Mouse (Mus musculus) intestine, embryonic 16.5 days (tissue): ENCODE data around the gene Eif2b4. TPM values are rescaled to one million over a fixed set of nuclear protein-coding genes. Genes with fewer than 3 reads are reported as not detected.
"Not testable (repeated sequence)": the region's sequence is repeated elsewhere in the genome, so short reads cannot be mapped to it uniquely, and the experiment has no call there.

ENCODE experiments used
- ATAC-seq: fragments of 200-750 bp; cut with Nextera tagmentation; 2 replicates; pipeline ENCODE4 v1.8.0; 2017; ENCODE audit warnings: moderate TSS enrichment, moderate library complexity
- H3K27ac ChIP-seq: fragments of 300-500 bp; sonication (generic); 2 replicates; pipeline ENCODE4 v1.5.1; 2014; ENCODE audit warnings: mild to moderate bottlenecking, low read length
- H3K27me3 ChIP-seq: fragments of 300-500 bp; sonication (generic); replicated peaks from 2 replicates; pipeline ENCODE4 v1.6.1; 2014; ENCODE audit warnings: low read length, control low read depth, mixed read lengths; ENCODE audit not compliant: control insufficient read depth, insufficient read depth
- H3K36me3 ChIP-seq: fragments of 300-500 bp; sonication (generic); 2 replicates; pipeline ENCODE4 v1.6.1; 2014; ENCODE audit warnings: low read length, control low read depth; ENCODE audit not compliant: control insufficient read depth, insufficient read depth
- H3K4me1 ChIP-seq: fragments of 300-500 bp; sonication (generic); 2 replicates; pipeline ENCODE4 v1.6.1; 2014; ENCODE audit warnings: low read length, control low read depth, mixed read lengths; ENCODE audit not compliant: control insufficient read depth, insufficient read depth
- H3K4me2 ChIP-seq: fragments of 300-500 bp; sonication (generic); 2 replicates; pipeline ENCODE4 v1.6.1; 2014; ENCODE audit warnings: low read depth, low read length, control low read depth
- H3K4me3 ChIP-seq: fragments of 300-500 bp; sonication (generic); 2 replicates; pipeline ENCODE4 v1.5.1; 2014; ENCODE audit warnings: mild to moderate bottlenecking, low read length
- H3K9ac ChIP-seq: fragments of 300-500 bp; sonication (generic); 2 replicates; pipeline ENCODE4 v1.6.1; 2014; ENCODE audit warnings: low read depth, low read length
- H3K9me3 ChIP-seq: fragments of 300-500 bp; sonication (generic); 2 replicates; pipeline ENCODE4 v1.6.1; 2016; ENCODE audit warnings: low read length, control low read depth; ENCODE audit not compliant: control insufficient read depth
- WGBS: fragments of 180-500 bp; shearing (Covaris S2); extraction: QIAGEN DNeasy Blood & Tissue Kit; methylation state at CpG from one replicate; pipeline ENCODE4 v1.1.7; 2014; 5-methylcytosine and 5-hydroxymethylcytosine counted together
- polyA plus RNA-seq: library from polyadenylated mRNA; unstranded; fragments of >200 nt; fragmentation: Nextera tagmentation; extraction: Ambion mirVana; gene quantifications from 2 replicates; pipeline ENCODE4 v1.2.1, GENCODE M21; 2015

Gene Eif2b4
- polyA plus RNA-seq, 1 experiment from 2014 or later, result 67.1 TPM

DNA sequence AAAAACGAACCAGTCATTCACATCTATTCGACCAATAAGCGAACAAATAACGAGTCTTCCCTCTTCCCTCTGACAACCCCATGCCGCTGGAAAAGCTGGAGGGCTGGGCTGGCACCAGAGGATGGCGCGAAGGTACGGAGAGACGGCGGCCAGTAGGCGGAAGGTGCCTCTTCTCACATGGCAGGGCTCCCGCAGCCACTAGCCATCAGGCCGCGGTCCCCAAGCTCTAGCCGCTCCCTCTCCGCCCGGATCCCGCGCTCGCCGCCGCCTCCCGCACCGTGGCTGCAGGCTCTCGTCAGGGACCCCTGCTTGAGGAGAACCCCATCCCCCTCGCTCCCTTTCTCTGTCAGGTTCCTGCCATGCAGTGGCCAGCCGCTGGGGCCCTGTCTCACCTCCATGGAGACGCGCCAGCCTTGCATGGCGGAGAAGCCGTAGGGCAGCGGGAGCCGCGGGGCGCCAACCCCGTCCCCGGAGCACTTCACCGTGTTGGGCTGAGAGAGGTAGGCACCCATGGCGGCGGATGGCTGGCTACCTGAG is 26.7 kb upstream of the Eif2b4 start:
- Histone ChIP-seq H3K9ac (peak overlapping the region; percentile 82), H3K4me2 (peak overlapping the region; percentile 63), H3K36me3 (no peaks in the 10 kb centered on the region), H3K27me3 (no peaks in the 10 kb centered on the region), H3K4me1 (peaks cover 10% of the 10 kb centered on the region), H3K9me3 (no peaks in the 10 kb centered on the region), H3K4me3 (peak overlapping the region; percentile 76), H3K27ac (peak overlapping the region; percentile 81)
- WGBS, result 0% methylated on average over 40 of the region's 40 CpGs
- peak; percentile 78 for ATAC-seq

DNA sequence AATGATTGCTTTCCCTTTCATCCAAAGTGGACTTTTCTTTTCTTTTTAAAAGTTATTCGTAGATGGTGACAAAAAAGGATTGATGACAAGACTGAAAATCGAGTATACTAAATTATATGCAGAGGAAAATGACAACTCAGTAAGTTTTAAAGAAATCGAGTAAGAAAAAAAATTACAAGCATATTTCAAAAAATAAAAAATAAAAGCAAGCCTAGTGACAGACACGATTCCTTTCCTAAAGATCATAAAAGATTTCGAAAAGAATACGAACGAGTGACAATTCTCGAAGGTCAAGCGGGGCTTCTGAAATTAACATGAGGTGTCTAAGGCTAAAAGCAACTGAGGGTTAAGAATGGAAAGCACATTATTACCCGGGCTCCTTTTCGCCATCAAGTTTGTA is 26.2 kb upstream of the Eif2b4 start:
- WGBS, result 1% methylated on average over 11 of the region's 11 CpGs
- H3K4me3 ChIP-seq, result peak overlapping the region; percentile 76
- peak overlapping the region; percentile 63 for H3K4me2 ChIP-seq
- peak overlapping the region; percentile 81 for H3K27ac ChIP-seq
- no peak for ATAC-seq
- H3K9me3 ChIP-seq, result no peaks in the 10 kb centered on the region
- no peaks in the 10 kb centered on the region for H3K27me3 ChIP-seq
- peak overlapping the region; percentile 82 for H3K9ac ChIP-seq
- no peaks in the 10 kb centered on the region for H3K36me3 ChIP-seq
- peaks cover 10% of the 10 kb centered on the region for H3K4me1 ChIP-seq

GRCm38 (mm10) chr5:31219070-31219469 is 25.8 kb upstream of the Eif2b4 start:
- H3K36me3 ChIP-seq, result no peaks in the 10 kb centered on the region
- H3K4me2 ChIP-seq, result peak overlapping the region; percentile 51
- H3K9me3 ChIP-seq, result no peaks in the 10 kb centered on the region
- peak overlapping the region; percentile 31 for H3K4me3 ChIP-seq
- no peak for ATAC-seq
- WGBS, result 0% methylated on average over 2 of the region's 2 CpGs
- H3K27me3 ChIP-seq, result no peaks in the 10 kb centered on the region
- peaks cover 10% of the 10 kb centered on the region for H3K4me1 ChIP-seq
- no peak overlapping the region for H3K9ac ChIP-seq
- no peak overlapping the region for H3K27ac ChIP-seq

DNA sequence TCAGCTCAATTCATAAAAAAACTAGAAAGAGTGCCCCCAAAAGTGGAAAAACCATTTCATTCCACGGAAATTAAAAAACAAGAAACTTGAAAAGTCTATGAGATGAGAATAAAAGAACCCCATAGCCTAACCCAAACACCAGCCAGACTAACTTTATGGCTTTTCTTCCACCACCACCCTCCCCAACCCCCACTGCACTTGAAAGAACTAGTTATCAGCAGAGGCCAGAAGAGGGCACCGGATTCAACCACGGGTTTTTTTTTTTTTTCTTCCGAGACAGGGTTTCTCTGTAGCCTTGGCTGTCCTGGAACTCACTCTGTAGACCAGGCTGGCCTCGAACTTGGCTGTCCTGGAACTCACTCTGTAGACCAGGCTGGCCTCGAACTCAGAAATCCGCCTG is 25.1 kb upstream of the Eif2b4 start:
- ATAC-seq, result no peak
- Histone ChIP-seq H3K9ac (no peak overlapping the region), H3K4me3 (no peak overlapping the region), H3K27ac (no peak overlapping the region), H3K27me3 (no peaks in the 10 kb centered on the region), H3K4me2 (no peak overlapping the region), H3K9me3 (no peaks in the 10 kb centered on the region), H3K4me1 (peaks cover 10% of the 10 kb centered on the region), H3K36me3 (no peaks in the 10 kb centered on the region)
- WGBS, result 51% methylated on average over 6 of the region's 7 CpGs

DNA sequence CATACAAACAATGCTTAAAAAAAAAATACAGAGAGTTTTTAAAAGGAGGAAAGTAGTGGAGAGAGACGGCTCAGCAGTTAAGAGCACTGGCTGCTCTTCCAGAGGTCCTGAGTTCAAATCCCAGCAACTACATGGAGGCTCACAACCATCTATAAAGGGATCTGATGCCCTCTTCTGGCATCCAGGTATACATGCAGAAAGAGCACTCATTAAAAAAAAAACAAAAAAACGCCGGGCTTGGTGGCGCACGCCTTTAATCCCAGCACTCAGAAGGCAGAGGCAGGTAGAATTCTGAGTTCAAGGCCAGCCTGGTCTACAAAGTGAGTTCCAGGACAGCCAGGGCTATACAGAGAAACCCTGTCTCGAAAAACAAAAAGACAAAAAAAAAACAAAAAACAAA is 23.3 kb upstream of the Eif2b4 start:
- not testable (repeated sequence) for H3K9ac ChIP-seq, H3K4me1 ChIP-seq, ATAC-seq, H3K27ac ChIP-seq, H3K36me3 ChIP-seq, H3K4me2 ChIP-seq, H3K27me3 ChIP-seq, H3K4me3 ChIP-seq, H3K9me3 ChIP-seq
- 92% methylated on average over 6 of the region's 6 CpGs for WGBS

DNA sequence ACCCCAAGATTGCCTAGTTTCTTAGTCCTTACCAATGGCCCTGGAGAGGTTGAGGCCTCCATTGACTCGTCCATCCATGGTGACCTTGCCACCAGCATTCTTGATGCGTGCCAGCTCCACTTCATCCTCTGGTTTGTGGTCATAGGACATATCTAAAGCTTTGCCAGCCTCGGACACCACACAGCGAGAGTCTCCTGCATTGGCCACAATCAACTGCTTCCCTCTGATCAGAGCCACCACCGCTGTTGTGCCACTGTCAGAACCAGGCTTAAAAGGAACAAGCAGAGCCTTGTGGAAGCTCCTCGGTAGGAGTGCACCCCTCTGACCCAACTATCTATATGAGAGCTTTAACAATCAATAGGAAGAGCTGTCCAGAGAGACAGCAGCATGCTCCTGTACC is 11.2 kb upstream of the Eif2b4 start:
- H3K27ac ChIP-seq, result no peak overlapping the region
- no peak for ATAC-seq
- H3K27me3 ChIP-seq, result no peaks in the 10 kb centered on the region
- no peaks in the 10 kb centered on the region for H3K9me3 ChIP-seq
- H3K36me3 ChIP-seq, result peaks cover 26% of the 10 kb centered on the region
- H3K9ac ChIP-seq, result no peak overlapping the region
- peaks cover 4% of the 10 kb centered on the region; the same call in 1 of the 2 replicates for H3K4me1 ChIP-seq
- WGBS, result 94% methylated on average over 6 of the region's 6 CpGs
- H3K4me2 ChIP-seq, result no peak overlapping the region
- no peak overlapping the region for H3K4me3 ChIP-seq

DNA sequence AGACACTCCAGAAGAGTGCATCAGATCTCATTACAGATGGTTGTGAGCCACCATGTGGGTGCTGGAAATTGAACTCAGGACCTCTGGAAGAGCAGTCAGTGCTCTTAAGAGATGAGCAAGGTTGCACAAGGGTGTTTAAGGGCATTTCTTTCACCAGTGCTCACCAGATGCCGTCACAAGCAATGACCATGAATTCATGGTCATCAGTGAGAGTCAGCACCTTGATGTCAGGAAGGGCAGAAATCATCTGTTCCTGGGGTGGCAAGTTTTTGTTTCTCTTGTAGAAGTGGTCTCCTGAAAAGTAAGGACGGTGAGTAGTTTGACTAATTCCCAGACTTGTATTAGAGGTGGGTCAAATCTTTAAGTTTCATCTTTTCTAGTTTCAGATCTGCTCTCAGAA is 10.6 kb upstream of the Eif2b4 start:
- 90% methylated on average over 2 of the region's 2 CpGs for WGBS
- no peak for ATAC-seq
- Histone ChIP-seq H3K4me2 (no peak overlapping the region), H3K4me1 (peaks cover 4% of the 10 kb centered on the region; the same call in 1 of the 2 replicates), H3K9me3 (no peaks in the 10 kb centered on the region), H3K27ac (no peak overlapping the region), H3K27me3 (no peaks in the 10 kb centered on the region), H3K36me3 (peaks cover 30% of the 10 kb centered on the region), H3K9ac (no peak overlapping the region), H3K4me3 (no peak overlapping the region)

- H3K27me3 ChIP-seq, result no peaks in the 10 kb centered on the region
- H3K9ac ChIP-seq, result peak overlapping the region; percentile 91
- H3K27ac ChIP-seq, result peak overlapping the region; percentile 81
- H3K4me3 ChIP-seq, result peak overlapping the region; percentile 79
- WGBS, result 86% methylated on average over 7 of the region's 7 CpGs
- no peaks in the 10 kb centered on the region for H3K9me3 ChIP-seq
- peaks cover 40% of the 10 kb centered on the region for H3K36me3 ChIP-seq
- peak overlapping the region; percentile 64 for H3K4me2 ChIP-seq
- H3K4me1 ChIP-seq, result peaks cover 4% of the 10 kb centered on the region; the same call in 1 of the 2 replicates
- no peak for ATAC-seq
Measured at GRCm38 (mm10) chr5:31202933-31203332, 9.7 kb upstream of the Eif2b4 start.

DNA sequence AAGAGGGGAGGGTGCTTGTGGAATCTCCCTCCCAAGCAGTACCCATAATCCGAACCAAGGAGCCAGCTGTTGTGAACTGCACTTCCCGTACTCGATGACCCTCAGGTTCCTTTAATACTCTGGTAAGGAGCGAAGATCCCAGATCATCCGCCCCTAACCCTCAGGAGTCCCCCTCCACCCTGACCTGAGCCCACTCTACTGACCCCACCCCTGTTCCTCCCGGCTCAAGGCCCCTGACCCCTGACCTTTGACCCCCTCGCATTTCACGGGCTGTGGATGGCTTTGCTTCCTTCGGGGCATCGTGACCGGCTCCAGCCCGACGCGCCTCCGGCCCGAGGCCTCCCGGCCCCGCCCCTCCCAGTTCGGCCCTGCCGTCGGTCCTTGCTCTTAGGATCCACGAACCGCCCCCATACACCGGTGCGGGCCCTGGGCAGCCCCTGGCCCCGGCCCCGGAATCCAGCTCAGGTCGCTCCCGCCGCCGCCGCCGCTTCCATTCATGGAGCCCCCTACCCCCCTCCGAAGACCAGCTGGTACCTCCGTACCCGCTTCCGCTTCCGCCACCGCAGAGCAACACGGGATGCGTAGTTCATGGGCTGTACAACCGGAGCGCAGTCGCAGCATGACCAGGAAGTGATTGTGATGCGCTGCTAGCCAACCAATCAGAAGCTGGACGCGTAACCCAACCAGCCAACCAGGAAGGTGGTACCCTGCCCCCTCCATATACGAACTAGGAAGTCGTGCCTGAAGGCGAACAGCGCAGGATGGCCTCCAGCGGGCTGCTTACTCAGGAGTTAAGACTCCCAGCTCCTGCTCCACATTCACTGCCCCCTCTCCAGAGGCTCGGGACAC is 8.7 kb upstream of the Eif2b4 start, which contains the start of gene Zfp513:
Gene Zfp513 (minus strand): TSS at position 562 of the 849 bp plus-strand sequence.
- peak; percentile 98 for ATAC-seq
- WGBS, result under 1% methylated on average over 53 of the region's 53 CpGs
- H3K36me3 ChIP-seq, result peaks cover 48% of the 10 kb centered on the region

More for the DNA sequence above, 8.7 kb upstream of the Eif2b4 start, which contains the start of gene Zfp513:
- no peaks in the 10 kb centered on the region for H3K27me3 ChIP-seq
- peak within 1 kb of the TSS; percentile 79 for H3K4me3 ChIP-seq
- no peaks in the 10 kb centered on the region for H3K9me3 ChIP-seq
- peaks cover 4% of the 10 kb centered on the region; the same call in 1 of the 2 replicates for H3K4me1 ChIP-seq
- peak within 1 kb of the TSS; percentile 66 for H3K4me2 ChIP-seq
- H3K27ac ChIP-seq, result peak within 1 kb of the TSS; percentile 83
- H3K9ac ChIP-seq, result peak within 1 kb of the TSS; percentile 91
